ENCODE assay signal across 8 mouse cellular contexts in the genomic region with DNA sequence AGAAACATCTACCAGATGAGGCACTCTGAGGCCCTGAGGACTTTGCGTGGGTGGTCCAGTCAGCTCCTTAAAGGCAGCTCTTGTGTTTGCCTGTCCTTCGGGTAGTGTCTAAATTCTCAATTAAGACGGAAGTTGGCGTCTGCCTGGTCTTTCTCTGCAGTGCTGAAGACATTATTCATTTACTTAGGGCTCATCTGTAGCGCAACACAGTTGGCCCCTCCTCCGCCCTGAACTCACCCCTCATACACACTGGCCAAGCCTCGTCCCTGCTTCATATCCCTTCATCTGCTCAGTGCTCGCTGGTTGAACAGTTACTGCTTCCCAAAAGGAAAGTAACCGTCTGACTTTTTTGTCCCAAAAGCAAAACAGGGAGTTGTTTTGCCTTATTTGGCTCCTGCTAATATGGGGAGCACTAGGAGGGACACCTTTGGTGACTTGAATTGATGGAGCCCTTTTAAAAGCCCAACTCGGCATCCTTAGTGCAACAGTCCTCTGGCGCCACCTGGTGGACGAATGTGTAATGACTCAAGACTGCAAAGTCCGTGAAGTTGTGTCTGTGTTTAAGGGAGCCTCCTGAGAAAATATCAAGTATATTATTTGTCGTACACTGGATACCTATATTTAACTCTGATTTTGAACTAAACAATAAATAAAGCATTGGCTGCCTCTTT. TPM values are rescaled to one million over a fixed set of nuclear protein-coding genes. Genes with fewer than 3 reads are reported as not detected.
DNase-seq lines count a peak whose midpoint lies in the region; ATAC-seq and TF ChIP-seq lines count a peak whose summit lies in the region.

No protein-coding gene starts in this region.

- no peak; the same call in none of the 2 replicates for TF ChIP-seq CTCF in heart, adult 2 months (IDR thresholded peaks at IDR 0.05)

- peak; percentile 51 to 83 for DNase-seq in heart, adult 2 months
- peak; percentile 78 for DNase-seq in cerebellum, adult 9-10 months
- DNase-seq in frontal cortex, postnatal 14 days (ENCODE audit: low spot score in 2 of 2) = peak; percentile 51 to 85
- peak; percentile 67 to 76 for DNase-seq in left cerebral cortex, postnatal 36 days (ENCODE audit: low spot score in 2 of 2)
- DNase-seq in monocyte, adult 2 months (ENCODE audit: low read depth in 1 of 2, low spot score in 2 of 2) = peak; percentile 22 to 59
- peak; percentile 47 to 57 for DNase-seq in spleen, postnatal 36 days (ENCODE audit: low spot score in 2 of 2)

- no peaks in the 10 kb centered on the region for H3K79me2 ChIP-seq in heart, adult 2 months (replicated peaks; ENCODE audit: control insufficient read depth, insufficient read depth, low read length)

- no peaks in the 10 kb centered on the region for H3K9me3 ChIP-seq in heart, embryonic 11.5 days (replicated peaks; ENCODE audit: control insufficient read depth, low read length)
- H3K9me3 ChIP-seq in intestine, embryonic 15.5 days = no peaks in the 10 kb centered on the region

- no peak overlapping the region for H3K4me2 ChIP-seq in heart, embryonic 11.5 days
- H3K4me2 ChIP-seq in intestine, embryonic 15.5 days (replicated peaks) = peak overlapping the region; percentile 46

- intact Hi-C loops in heart, adult 2 months (cut with DNase I) = no loop called here
- intact Hi-C loops in left cerebral cortex, postnatal 36 days (cut with DNase I) = loop anchor here (5.0 kb wide), 1 partner anchor 119 kb away; no protein-coding TSS in a partner anchor

- WGBS in heart, adult 2 months = 37% methylated on average over 14 of the region's 14 CpGs
- WGBS in heart, embryonic 11.5 days (ENCODE audit: insufficient replicate concordance) = 33% methylated on average over 14 of the region's 14 CpGs
- WGBS in intestine, embryonic 15.5 days = 18% methylated on average over 14 of the region's 14 CpGs

- TF ChIP-seq EP300 in heart, adult 2 months (IDR thresholded peaks at IDR 0.05; ENCODE audit: insufficient read depth, low read depth, low read length) = no peak

- H3K9ac ChIP-seq in heart, adult 2 months (ENCODE audit: low read depth, low read length) = no peak overlapping the region
- no peak overlapping the region for H3K9ac ChIP-seq in heart, embryonic 11.5 days (ENCODE audit: low read depth, low read length)
- H3K9ac ChIP-seq in intestine, embryonic 15.5 days = no peak overlapping the region

- H3K27ac ChIP-seq in heart, adult 2 months = no peak overlapping the region
- H3K27ac ChIP-seq in heart, embryonic 11.5 days (ENCODE audit: low read depth, low read length) = no peak overlapping the region
- H3K27ac ChIP-seq in intestine, embryonic 15.5 days = no peak overlapping the region

- no peaks in the 10 kb centered on the region for H3K4me1 ChIP-seq in heart, adult 2 months (ENCODE audit: control insufficient read depth, insufficient read depth, low read length)
- H3K4me1 ChIP-seq in heart, embryonic 11.5 days (ENCODE audit: control insufficient read depth, insufficient read depth, low read length) = peaks cover 7% of the 10 kb centered on the region
- peaks cover 5% of the 10 kb centered on the region; the same call in 1 of the 2 replicates for H3K4me1 ChIP-seq in intestine, embryonic 15.5 days (replicated peaks)

- no peak overlapping the region for H3K4me3 ChIP-seq in heart, adult 2 months
- H3K4me3 ChIP-seq in heart, embryonic 11.5 days (ENCODE audit: low read depth, low read length) = no peak overlapping the region
- H3K4me3 ChIP-seq in intestine, embryonic 15.5 days (replicated peaks) = no peak overlapping the region

- TF ChIP-seq POLR2A in heart, adult 2 months (IDR thresholded peaks at IDR 0.05; ENCODE audit: insufficient read depth, low read depth, low read length) = no peak

- no peaks in the 10 kb centered on the region for H3K36me3 ChIP-seq in heart, adult 2 months (ENCODE audit: control insufficient read depth, insufficient read depth, low read length)
- H3K36me3 ChIP-seq in heart, embryonic 11.5 days (ENCODE audit: control insufficient read depth, insufficient read depth, low read length) = no peaks in the 10 kb centered on the region
- H3K36me3 ChIP-seq in intestine, embryonic 15.5 days = no peaks in the 10 kb centered on the region

- no peak for ATAC-seq in heart, embryonic 11.5 days (replicated peaks; ENCODE audit: insufficient number of reproducible peaks, low FRiP score, low TSS enrichment)
- ATAC-seq in intestine, embryonic 15.5 days = peak; percentile 77

- H3K27me3 ChIP-seq in heart, adult 2 months (ENCODE audit: control insufficient read depth, insufficient read depth, low read length) = no peaks in the 10 kb centered on the region
- no peaks in the 10 kb centered on the region for H3K27me3 ChIP-seq in heart, embryonic 11.5 days (ENCODE audit: control insufficient read depth, insufficient read depth, low read length)
- 0 out of 2 replicates have a peak, but pooled peaks cover 3% of the 10 kb centered on the region for H3K27me3 ChIP-seq in intestine, embryonic 15.5 days (replicated peaks)

RNA-seq across cellular contexts. Expression of gene Setd4, which starts 27.3 kb away (rescaled TPM):
- under 1 TPM; 0.70 to 0.96 TPM for total RNA-seq in heart, adult 2 months (2021)
- polyA plus RNA-seq in heart, adult 2 months (2012; rRNA removed) = 3.7 and 4.6 TPM in 2 replicates
- 6.1 and 6.2 TPM in 2 replicates for polyA plus RNA-seq in heart, embryonic 11.5 days (2014; fragmentation: Nextera tagmentation; extraction: Ambion mirVana)
- 8.7 and 9.9 TPM in 2 replicates for polyA plus RNA-seq in intestine, embryonic 15.5 days (2015; fragmentation: Nextera tagmentation; extraction: Ambion mirVana)
- 10 to 100 TPM in 1 of 2 experiments, 1 to 10 TPM in 1; 8.9 to 11.9 TPM for total RNA-seq in left cerebral cortex, postnatal 36 days (2021)

RNA-seq across cellular contexts. Expression of gene Cbr1, which starts 29.1 kb away (rescaled TPM):
- 10 to 100 TPM; 28.3 to 32.0 TPM for total RNA-seq in heart, adult 2 months (2021)
- polyA plus RNA-seq in heart, adult 2 months (2012; rRNA removed) = 45.5 and 46.8 TPM in 2 replicates
- 61.0 and 65.9 TPM in 2 replicates for polyA plus RNA-seq in heart, embryonic 11.5 days (2014; fragmentation: Nextera tagmentation; extraction: Ambion mirVana)
- 119 and 122 TPM in 2 replicates for polyA plus RNA-seq in intestine, embryonic 15.5 days (2015; fragmentation: Nextera tagmentation; extraction: Ambion mirVana)
- total RNA-seq in left cerebral cortex, postnatal 36 days (2021) = 10 to 100 TPM; 65.7 to 67.0 TPM

RNA-seq across cellular contexts. Expression of gene Gm5678, which starts 51.4 kb away (rescaled TPM):
- total RNA-seq in heart, adult 2 months (2021) = 1 to 10 TPM; 1.6 to 2.5 TPM
- not detected in 2 replicates for polyA plus RNA-seq in heart, adult 2 months (2012; rRNA removed)
- not detected in 2 replicates for polyA plus RNA-seq in heart, embryonic 11.5 days (2014; fragmentation: Nextera tagmentation; extraction: Ambion mirVana)
- polyA plus RNA-seq in intestine, embryonic 15.5 days (2015; fragmentation: Nextera tagmentation; extraction: Ambion mirVana) = not detected in 2 replicates
- 1 to 10 TPM; 3.1 to 3.9 TPM for total RNA-seq in left cerebral cortex, postnatal 36 days (2021)
